Comparison of ENCODE assay signal across 13 mouse cellular contexts in genomic region chr3:137900149-137900548, GRCm38 (mm10). TPM values are rescaled to one million over a fixed set of nuclear protein-coding genes. Genes with fewer than 3 reads are reported as not detected.
DNase-seq lines count a peak whose midpoint lies in the region; ATAC-seq lines count a peak whose summit lies in the region.
"Had no signal": no experiment of that assay in that cellular context is flagged by ENCODE, and none has a peak within 500 bp of the region (broad histone marks: within the 10 kb centered on the region; RNA-seq: fewer than 3 reads in every experiment).

No protein-coding gene starts in this region.

- no peak overlapping the region for H3K9ac ChIP-seq in heart, embryonic 12.5 days
- H3K9ac ChIP-seq: liver, embryonic 13.5 days; midbrain, embryonic 12.5 days had no signal

- H3K4me2 ChIP-seq in heart, embryonic 12.5 days, result no peak overlapping the region
- H3K4me2 ChIP-seq: liver, embryonic 13.5 days; midbrain, embryonic 12.5 days had no signal

- peaks cover 62% of the 10 kb centered on the region for H3K36me3 ChIP-seq in heart, embryonic 12.5 days

- intact Hi-C loops in gastrocnemius, postnatal 36 days (cut with DNase I), result no loop called here

- H3K4me3 ChIP-seq in heart, embryonic 12.5 days, result no peak overlapping the region
- H3K4me3 ChIP-seq: liver, embryonic 13.5 days; midbrain, embryonic 12.5 days had no signal

- no peaks in the 10 kb centered on the region for H3K9me3 ChIP-seq in heart, embryonic 12.5 days (replicated peaks)
- H3K9me3 ChIP-seq: liver, embryonic 13.5 days; midbrain, embryonic 12.5 days had no signal

- H3K27ac ChIP-seq in heart, embryonic 12.5 days (ENCODE audit: poor library complexity, severe bottlenecking), result no peak overlapping the region
- H3K27ac ChIP-seq: liver, embryonic 13.5 days; midbrain, embryonic 12.5 days had no signal

- 90% methylated on average over 10 of the region's 10 CpGs for WGBS in heart, embryonic 12.5 days

- peak; percentile 25 for DNase-seq in heart, adult 11 months
- peak; percentile 22 for DNase-seq in ovary, postnatal 14 days (ENCODE audit: low spot score)
- DNase-seq in ovary, postnatal 36 days (ENCODE audit: low spot score), result no peak
- peak; percentile 51 for DNase-seq in lung, postnatal 36 days
- DNase-seq in gastrocnemius, adult 8-10 months (ENCODE audit: low spot score in 2 of 2), result no peak
- DNase-seq in gastrocnemius, postnatal 36 days, result no peak
- DNase-seq: cerebellum, postnatal 14 days; gastrocnemius, postnatal 14 days; kidney, postnatal 36 days; liver, embryonic 13.5 days had no signal

- no peak for ATAC-seq in heart, embryonic 12.5 days (ENCODE audit: insufficient number of reproducible peaks, low FRiP score)
- peak; percentile 29; the same call in 1 of the 2 replicates for ATAC-seq in common myeloid progenitor, adult 5-6 weeks (replicated peaks; ENCODE audit: low read depth, poor library complexity, severe bottlenecking)

- no peaks in the 10 kb centered on the region for H3K27me3 ChIP-seq in heart, embryonic 12.5 days (replicated peaks)
- H3K27me3 ChIP-seq: liver, embryonic 13.5 days; midbrain, embryonic 12.5 days had no signal

- H3K4me1 ChIP-seq in heart, embryonic 12.5 days (replicated peaks), result no peaks in the 10 kb centered on the region
- H3K4me1 ChIP-seq: liver, embryonic 13.5 days; midbrain, embryonic 12.5 days had no signal

RNA-seq across cellular contexts. Expression of gene Lamtor3, which starts 18.2 kb away (rescaled TPM):
- 86.3 and 92.0 TPM in 2 replicates for polyA plus RNA-seq in heart, embryonic 12.5 days (2016; fragmentation: Nextera tagmentation; extraction: Ambion mirVana)
- 56.7 and 70.8 TPM in 2 replicates for total RNA-seq in common myeloid progenitor, adult 5-6 weeks (2017)
- total RNA-seq in gastrocnemius, adult 8-10 months (2022), result 10 to 100 TPM; 46.7 to 51.7 (median 50.5) TPM
- 10 to 100 TPM; 45.2 to 48.5 TPM for total RNA-seq in gastrocnemius, postnatal 36 days (2021)

RNA-seq across cellular contexts. Expression of gene Dnajb14, which starts 32.7 kb away (rescaled TPM):
- 14.1 and 15.0 TPM in 2 replicates for polyA plus RNA-seq in heart, embryonic 12.5 days (2016; fragmentation: Nextera tagmentation; extraction: Ambion mirVana)
- 7.4 and 8.5 TPM in 2 replicates for total RNA-seq in common myeloid progenitor, adult 5-6 weeks (2017)
- total RNA-seq in gastrocnemius, adult 8-10 months (2022), result 1 to 10 TPM; 5.1 to 9.1 (median 7.7) TPM
- 1 to 10 TPM; 6.9 to 7.2 TPM for total RNA-seq in gastrocnemius, postnatal 36 days (2021)

RNA-seq across cellular contexts. Expression of gene H2afz, which starts 35.9 kb away (rescaled TPM):
- 1,274 and 1,305 TPM in 2 replicates for polyA plus RNA-seq in heart, embryonic 12.5 days (2016; fragmentation: Nextera tagmentation; extraction: Ambion mirVana)
- 741 and 1,055 TPM in 2 replicates for total RNA-seq in common myeloid progenitor, adult 5-6 weeks (2017)
- 10 to 100 TPM; 70.3 to 85.0 (median 79.7) TPM for total RNA-seq in gastrocnemius, adult 8-10 months (2022)
- total RNA-seq in gastrocnemius, postnatal 36 days (2021), result 10 to 100 TPM; 65.6 to 74.7 TPM

Comparison
In these comparisons a context has a peak if more than half of its experiments do, and no peak if none do; other contexts are left out.
1. DNase-seq: peak in heart, adult 11 months (single experiment), ovary, postnatal 14 days (single experiment) and lung, postnatal 36 days (single experiment); none in ovary, postnatal 36 days (single experiment), gastrocnemius, adult 8-10 months (0 of 2) and gastrocnemius, postnatal 36 days (0 of 2).